Comparison of ENCODE assay signal across 9 mouse cellular contexts in the genomic region with DNA sequence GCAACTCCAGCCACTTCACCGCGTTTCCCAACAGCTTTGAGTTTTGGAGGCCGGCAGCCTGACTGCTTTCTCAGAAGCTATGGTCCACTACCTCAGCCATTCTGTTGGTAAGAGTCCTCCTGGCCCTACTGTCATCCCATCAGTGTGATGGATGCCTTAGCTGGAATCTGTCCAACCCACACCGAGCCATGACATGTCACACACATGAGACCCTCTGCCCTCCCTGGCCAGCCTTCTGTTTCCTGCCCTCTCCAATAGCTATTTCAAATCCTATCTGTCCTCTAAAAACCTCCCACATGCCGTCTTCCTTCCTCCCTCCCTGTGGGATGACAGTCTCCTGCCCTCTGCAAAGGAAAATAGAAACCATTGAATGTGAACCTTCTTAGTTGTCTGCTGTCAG. TPM values are rescaled to one million over a fixed set of nuclear protein-coding genes. Genes with fewer than 3 reads are reported as not detected.
A peak's percentile ranks its signal among the peaks of the same experiment; 100 is the strongest.
DNase-seq lines count a peak whose midpoint lies in the region; ATAC-seq and TF ChIP-seq lines count a peak whose summit lies in the region.
"Had no signal": no experiment of that assay in that cellular context is flagged by ENCODE, and none has a peak within 500 bp of the region (broad histone marks: within the 10 kb centered on the region; RNA-seq: fewer than 3 reads in every experiment).

No protein-coding gene starts in this region.

- no peak for TF ChIP-seq CTCF in spleen, adult 2 months (IDR thresholded peaks at IDR 0.05; ENCODE audit: extremely low read depth, insufficient read depth, insufficient read length, insufficient replicate concordance)

- H3K4me2 ChIP-seq in heart, embryonic 12.5 days, result no peak overlapping the region
- H3K4me2 ChIP-seq in kidney, embryonic 15.5 days, result peak overlapping the region; percentile 54; the same call in 1 of the 2 replicates
- peak overlapping the region; percentile 55 for H3K4me2 ChIP-seq in neural tube, embryonic 14.5 days (ENCODE audit: low read depth, low read length)
- H3K4me2 ChIP-seq in forebrain, embryonic 11.5 days (ENCODE audit: low read depth, low read length, severe bottlenecking), result no peak overlapping the region

- TF ChIP-seq POLR2A in spleen, adult 2 months (IDR thresholded peaks at IDR 0.05; ENCODE audit: low read depth, low read length), result no peak

- peak overlapping the region; percentile 62 for H3K27ac ChIP-seq in heart, embryonic 12.5 days (ENCODE audit: poor library complexity, severe bottlenecking)
- H3K27ac ChIP-seq in spleen, adult 2 months (ENCODE audit: insufficient read depth, low read length), result 0 out of 2 replicates have a peak overlapping the region, but pooled peaks have one; percentile 33
- peak overlapping the region; percentile 90 for H3K27ac ChIP-seq in kidney, embryonic 15.5 days
- no peak overlapping the region for H3K27ac ChIP-seq in neural tube, embryonic 14.5 days (ENCODE audit: low read depth, low read length)
- H3K27ac ChIP-seq in forebrain, embryonic 11.5 days (ENCODE audit: low read depth, low read length), result no peak overlapping the region

- 0 out of 2 replicates have a peak, but pooled peaks cover 3% of the 10 kb centered on the region for H3K27me3 ChIP-seq in heart, embryonic 12.5 days (replicated peaks)
- H3K27me3 ChIP-seq in spleen, adult 2 months (ENCODE audit: control insufficient read depth, insufficient read depth, low read length), result no peaks in the 10 kb centered on the region
- H3K27me3 ChIP-seq in kidney, embryonic 15.5 days, result 0 out of 2 replicates have a peak, but pooled peaks cover 2% of the 10 kb centered on the region
- no peaks in the 10 kb centered on the region for H3K27me3 ChIP-seq in neural tube, embryonic 14.5 days (ENCODE audit: control insufficient read depth, insufficient read depth, low read length)
- no peaks in the 10 kb centered on the region for H3K27me3 ChIP-seq in forebrain, embryonic 11.5 days (ENCODE audit: control insufficient read depth, insufficient read depth, low read length)

- no peak overlapping the region for H3K4me3 ChIP-seq in heart, embryonic 12.5 days
- no peak overlapping the region for H3K4me3 ChIP-seq in spleen, adult 2 months (ENCODE audit: extremely low read depth, insufficient read depth, insufficient read length)
- H3K4me3 ChIP-seq in kidney, embryonic 15.5 days (replicated peaks), result no peak overlapping the region
- no peak overlapping the region for H3K4me3 ChIP-seq in neural tube, embryonic 14.5 days (ENCODE audit: low read depth, low read length)
- no peak overlapping the region for H3K4me3 ChIP-seq in forebrain, embryonic 11.5 days (ENCODE audit: low read depth, low read length)

- H3K36me3 ChIP-seq in heart, embryonic 12.5 days, result no peaks in the 10 kb centered on the region
- H3K36me3 ChIP-seq in spleen, adult 2 months (ENCODE audit: control insufficient read depth, insufficient read depth, low read length), result no peaks in the 10 kb centered on the region
- no peaks in the 10 kb centered on the region for H3K36me3 ChIP-seq in kidney, embryonic 15.5 days
- H3K36me3 ChIP-seq in neural tube, embryonic 14.5 days (ENCODE audit: control insufficient read depth, insufficient read depth, low read length), result no peaks in the 10 kb centered on the region
- H3K36me3 ChIP-seq in forebrain, embryonic 11.5 days (ENCODE audit: control insufficient read depth, insufficient read depth, low read length), result no peaks in the 10 kb centered on the region

- peaks cover 38% of the 10 kb centered on the region for H3K4me1 ChIP-seq in heart, embryonic 12.5 days (replicated peaks)
- H3K4me1 ChIP-seq in spleen, adult 2 months (ENCODE audit: control insufficient read depth, insufficient read depth, insufficient read length), result no peaks in the 10 kb centered on the region
- peaks cover 83% of the 10 kb centered on the region for H3K4me1 ChIP-seq in kidney, embryonic 15.5 days
- peaks cover 15% of the 10 kb centered on the region for H3K4me1 ChIP-seq in neural tube, embryonic 14.5 days (ENCODE audit: control insufficient read depth, insufficient read depth, low read length)
- H3K4me1 ChIP-seq in forebrain, embryonic 11.5 days (replicated peaks; ENCODE audit: control insufficient read depth, insufficient read depth, low read length), result peaks cover 4% of the 10 kb centered on the region

- ATAC-seq in heart, embryonic 12.5 days (ENCODE audit: insufficient number of reproducible peaks, low FRiP score), result peak; percentile 37; the same call in 1 of the 2 replicates
- ATAC-seq in kidney, embryonic 15.5 days (replicated peaks; ENCODE audit: low FRiP score), result peak; percentile 68
- no peak for ATAC-seq in neural tube, embryonic 14.5 days (ENCODE audit: low read depth)
- no peak for ATAC-seq in forebrain, embryonic 11.5 days (replicated peaks; ENCODE audit: low FRiP score)

- intact Hi-C loops in heart, postnatal 10 days (cut with DNase I), result no loop called here

- no peak overlapping the region for H3K9ac ChIP-seq in heart, embryonic 12.5 days
- H3K9ac ChIP-seq in kidney, embryonic 15.5 days, result no peak overlapping the region
- H3K9ac ChIP-seq in neural tube, embryonic 14.5 days (replicated peaks; ENCODE audit: low read depth, low read length), result no peak overlapping the region
- no peak overlapping the region for H3K9ac ChIP-seq in forebrain, embryonic 11.5 days (ENCODE audit: low read length)

- 61% methylated on average over 5 of the region's 5 CpGs for WGBS in heart, embryonic 12.5 days
- WGBS in spleen, adult 2 months, result 41% methylated on average over 5 of the region's 5 CpGs
- WGBS in kidney, embryonic 15.5 days, result 18% methylated on average over 5 of the region's 5 CpGs
- WGBS in neural tube, embryonic 14.5 days, result 70% methylated on average over 5 of the region's 5 CpGs
- 86% methylated on average over 5 of the region's 5 CpGs for WGBS in forebrain, embryonic 11.5 days

- no peak for DNase-seq in heart, postnatal 10 days
- DNase-seq in spleen, adult 2 months (ENCODE audit: low read depth in 1 of 2, low spot score in 2 of 2), result no peak
- no peak for DNase-seq in spleen, postnatal 36 days (ENCODE audit: low spot score in 2 of 2)
- DNase-seq in B cell, adult 2 months, result no peak
- DNase-seq in forebrain, embryonic 11.5 days (ENCODE audit: low spot score), result no peak

- no peaks in the 10 kb centered on the region for H3K9me3 ChIP-seq in heart, embryonic 12.5 days (replicated peaks)
- H3K9me3 ChIP-seq in kidney, embryonic 15.5 days (replicated peaks), result no peaks in the 10 kb centered on the region
- H3K9me3 ChIP-seq in neural tube, embryonic 14.5 days (ENCODE audit: control insufficient read depth, low read length), result no peaks in the 10 kb centered on the region
- no peaks in the 10 kb centered on the region for H3K9me3 ChIP-seq in forebrain, embryonic 11.5 days (ENCODE audit: control insufficient read depth, low read length)

RNA-seq across cellular contexts. Expression of a gene that starts 1.2 kb away (rescaled TPM):
- 0.15 and 0.41 TPM in 2 replicates for polyA plus RNA-seq in heart, embryonic 12.5 days (2016; fragmentation: Nextera tagmentation; extraction: Ambion mirVana)
- not detected for total RNA-seq in heart, postnatal 10 days (2021)
- polyA plus RNA-seq in spleen, adult 2 months (2012; rRNA removed), result 0.02 TPM in 1 of 2 replicates, not detected in the other
- 0.33 and 0.45 TPM in 2 replicates for polyA plus RNA-seq in kidney, embryonic 15.5 days (2015; fragmentation: Nextera tagmentation; extraction: Ambion mirVana)
- 0.35 and 0.49 TPM in 2 replicates for polyA plus RNA-seq in neural tube, embryonic 14.5 days (2014; fragmentation: Nextera tagmentation; extraction: Ambion mirVana)
- polyA plus RNA-seq in forebrain, embryonic 11.5 days (2014; fragmentation: Nextera tagmentation; extraction: Ambion mirVana), result 0.37 and 0.52 TPM in 2 replicates
- total RNA-seq: megakaryocyte, adult 5-6 weeks had no signal

RNA-seq across cellular contexts. Expression of a gene that starts 11.2 kb away (rescaled TPM):
- polyA plus RNA-seq in heart, embryonic 12.5 days (2016; fragmentation: Nextera tagmentation; extraction: Ambion mirVana), result 0.95 and 1.3 TPM in 2 replicates
- total RNA-seq in heart, postnatal 10 days (2021), result 1 to 10 TPM; 1.7 to 2.8 TPM
- polyA plus RNA-seq in spleen, adult 2 months (2012; rRNA removed), result 0.21 and 0.29 TPM in 2 replicates
- polyA plus RNA-seq in kidney, embryonic 15.5 days (2015; fragmentation: Nextera tagmentation; extraction: Ambion mirVana), result 1.0 and 1.8 TPM in 2 replicates
- 2.7 and 3.0 TPM in 2 replicates for polyA plus RNA-seq in neural tube, embryonic 14.5 days (2014; fragmentation: Nextera tagmentation; extraction: Ambion mirVana)
- 1.5 and 1.6 TPM in 2 replicates for polyA plus RNA-seq in forebrain, embryonic 11.5 days (2014; fragmentation: Nextera tagmentation; extraction: Ambion mirVana)
- total RNA-seq: megakaryocyte, adult 5-6 weeks had no signal

RNA-seq across cellular contexts. Expression of a gene that starts 31.7 kb away (rescaled TPM):
- not detected in 2 replicates for polyA plus RNA-seq in heart, embryonic 12.5 days (2016; fragmentation: Nextera tagmentation; extraction: Ambion mirVana)
- under 1 TPM; 0.10 to 0.12 TPM for total RNA-seq in heart, postnatal 10 days (2021)
- 1.9 TPM in 2 replicates for polyA plus RNA-seq in spleen, adult 2 months (2012; rRNA removed)
- 0.19 and 0.93 TPM in 2 replicates for polyA plus RNA-seq in kidney, embryonic 15.5 days (2015; fragmentation: Nextera tagmentation; extraction: Ambion mirVana)
- polyA plus RNA-seq in neural tube, embryonic 14.5 days (2014; fragmentation: Nextera tagmentation; extraction: Ambion mirVana), result not detected in 2 replicates
- 0.09 TPM in 1 of 2 replicates, not detected in the other for polyA plus RNA-seq in forebrain, embryonic 11.5 days (2014; fragmentation: Nextera tagmentation; extraction: Ambion mirVana)
- total RNA-seq: megakaryocyte, adult 5-6 weeks had no signal

RNA-seq across cellular contexts. Expression of a gene that starts 49.8 kb away (rescaled TPM):
- polyA plus RNA-seq in heart, embryonic 12.5 days (2016; fragmentation: Nextera tagmentation; extraction: Ambion mirVana), result not detected in 2 replicates
- total RNA-seq in heart, postnatal 10 days (2021), result not detected
- polyA plus RNA-seq in spleen, adult 2 months (2012; rRNA removed), result 56.9 and 77.6 TPM in 2 replicates
- 0.21 TPM in 1 of 2 replicates, not detected in the other for polyA plus RNA-seq in kidney, embryonic 15.5 days (2015; fragmentation: Nextera tagmentation; extraction: Ambion mirVana)
- 1.6 and 2.6 TPM in 2 replicates for polyA plus RNA-seq in neural tube, embryonic 14.5 days (2014; fragmentation: Nextera tagmentation; extraction: Ambion mirVana)
- polyA plus RNA-seq in forebrain, embryonic 11.5 days (2014; fragmentation: Nextera tagmentation; extraction: Ambion mirVana), result not detected in 2 replicates
- total RNA-seq: megakaryocyte, adult 5-6 weeks had no signal

Comparison
In these comparisons a context has a peak if more than half of its experiments do, and no peak if none do; other contexts are left out.
1. ATAC-seq: peak in heart, embryonic 12.5 days (single experiment) and kidney, embryonic 15.5 days (single experiment); none in neural tube, embryonic 14.5 days (single experiment) and forebrain, embryonic 11.5 days (single experiment).
2. H3K27ac ChIP-seq: peak in heart, embryonic 12.5 days (single experiment), spleen, adult 2 months (single experiment) and kidney, embryonic 15.5 days (single experiment); none in neural tube, embryonic 14.5 days (single experiment) and forebrain, embryonic 11.5 days (single experiment).
3. H3K4me2 ChIP-seq: peak in kidney, embryonic 15.5 days (single experiment) and neural tube, embryonic 14.5 days (single experiment); none in heart, embryonic 12.5 days (single experiment) and forebrain, embryonic 11.5 days (single experiment).